Mouse (Mus musculus) adrenal gland, adult 2 months (tissue): ENCODE results near the gene Lrba. TPM values are rescaled to one million over a fixed set of nuclear protein-coding genes. Genes with fewer than 3 reads are reported as not detected.

Source experiments
- DNase-seq: peaks from one replicate; pipeline ENCODE4 v3.0.0; 2021
- polyA plus RNA-seq: library from polyadenylated mRNA; depleted of rRNA; stranded (reverse); fragments of >200 nt; gene quantifications from 2 replicates; pipeline ENCODE4 v1.2.3, GENCODE M21; 2012; rRNA removed
- total RNA-seq, 2 experiments: library from RNA; stranded (reverse); gene quantifications; 2 replicates each; pipeline ENCODE4 v1.2.3; 2021

Lrba gene
- total and polyA plus RNA-seq, 3 experiments, result 11.0 to 36.4 (median 28.6) TPM

DNA sequence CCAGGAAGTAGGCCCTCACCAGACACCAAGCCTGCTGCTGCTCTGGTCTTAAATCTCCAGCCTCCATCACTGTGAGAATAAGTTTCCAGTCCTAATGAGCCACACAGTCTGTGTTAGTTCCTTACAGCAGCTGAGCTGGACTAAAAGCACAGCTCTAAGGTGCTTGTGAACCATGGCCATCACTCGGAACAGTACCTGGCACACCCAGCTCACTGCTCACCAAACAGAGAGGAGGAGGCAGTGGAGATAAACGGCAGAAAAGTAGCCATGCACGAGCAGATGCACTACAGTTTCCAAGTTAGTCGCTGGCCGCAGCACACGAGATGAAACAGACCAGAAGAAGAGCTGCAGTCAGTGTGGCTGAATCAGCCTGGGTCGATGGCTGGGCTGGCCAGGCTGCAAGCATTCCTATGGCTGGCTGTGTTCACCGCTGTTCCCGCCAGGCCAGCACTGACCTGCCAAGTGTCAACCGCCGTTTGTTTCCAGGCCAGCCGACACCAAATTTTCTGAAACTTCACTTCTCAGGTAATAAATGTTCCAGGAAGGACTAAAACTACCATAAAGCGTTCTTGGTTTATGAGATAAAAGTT, 573.5 kb downstream of the Lrba start:
- no peak for DNase-seq

DNA sequence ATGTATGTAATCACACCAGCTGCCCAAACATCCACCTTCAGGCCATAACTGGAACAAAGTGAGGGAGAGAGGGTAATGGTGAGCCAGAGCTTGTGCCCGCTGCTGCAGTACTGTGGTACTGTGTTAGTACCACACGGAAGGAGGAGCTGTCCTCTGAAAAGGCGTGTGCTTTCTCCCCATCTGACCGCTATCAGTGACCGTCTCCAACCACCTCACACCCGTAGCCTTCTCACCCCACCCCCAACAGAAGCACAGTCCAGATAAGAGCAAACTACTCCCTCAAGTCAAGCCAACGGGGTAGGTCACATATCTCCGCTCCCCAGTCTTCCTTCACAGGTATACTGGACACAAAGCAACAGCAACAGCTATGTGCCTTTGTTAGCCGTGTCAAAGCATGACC, 574.6 kb downstream of the Lrba start:
- DNase-seq, result no peak

DNA sequence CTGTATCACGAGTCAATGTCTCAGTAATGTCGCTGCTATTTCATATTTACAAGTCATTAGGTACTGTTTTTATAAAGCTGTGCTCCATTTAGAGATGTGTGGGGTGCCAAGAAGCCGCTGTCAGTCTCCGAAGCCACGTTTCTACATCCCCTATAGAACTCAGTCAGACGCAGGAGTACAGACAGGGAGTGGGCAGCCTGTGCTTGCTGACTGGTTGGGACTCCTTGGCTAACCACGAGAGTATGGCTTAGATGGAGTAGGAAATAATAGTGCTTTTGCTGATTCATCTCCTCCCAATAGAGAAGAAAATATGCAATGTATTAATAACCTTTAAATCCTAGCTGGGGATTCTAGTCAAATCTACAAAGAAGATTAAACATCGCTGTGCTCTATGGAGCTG, 576.4 kb downstream of the Lrba start:
- no peak for DNase-seq

DNA sequence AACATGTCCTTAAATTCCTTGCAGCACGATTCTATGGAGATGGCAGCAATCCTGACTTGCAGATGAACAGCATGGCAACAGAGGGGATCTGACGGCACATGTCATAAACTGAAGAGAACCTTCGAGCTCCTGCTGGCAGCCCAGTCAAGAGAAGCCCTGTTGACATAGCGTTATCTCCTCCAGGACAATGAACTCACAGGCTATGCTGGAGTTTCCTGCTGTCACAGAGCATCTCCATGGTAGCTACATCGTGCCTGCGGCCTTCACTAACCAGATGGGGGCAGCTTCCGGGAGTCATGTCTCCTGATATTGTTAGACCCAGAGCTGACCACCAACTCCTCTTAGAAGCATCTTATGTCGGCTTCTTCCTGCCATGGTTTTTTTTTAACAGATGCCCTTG, 578.3 kb downstream of the Lrba start:
- no peak for DNase-seq

- DNase-seq, result no peak
These were observed 579.8 kb downstream of the Lrba start for GRCm38 (mm10) chr3:86804265-86804664.

- no peak for DNase-seq
These were observed 582.4 kb downstream of the Lrba start for GRCm38 (mm10) chr3:86806834-86807233.

DNA sequence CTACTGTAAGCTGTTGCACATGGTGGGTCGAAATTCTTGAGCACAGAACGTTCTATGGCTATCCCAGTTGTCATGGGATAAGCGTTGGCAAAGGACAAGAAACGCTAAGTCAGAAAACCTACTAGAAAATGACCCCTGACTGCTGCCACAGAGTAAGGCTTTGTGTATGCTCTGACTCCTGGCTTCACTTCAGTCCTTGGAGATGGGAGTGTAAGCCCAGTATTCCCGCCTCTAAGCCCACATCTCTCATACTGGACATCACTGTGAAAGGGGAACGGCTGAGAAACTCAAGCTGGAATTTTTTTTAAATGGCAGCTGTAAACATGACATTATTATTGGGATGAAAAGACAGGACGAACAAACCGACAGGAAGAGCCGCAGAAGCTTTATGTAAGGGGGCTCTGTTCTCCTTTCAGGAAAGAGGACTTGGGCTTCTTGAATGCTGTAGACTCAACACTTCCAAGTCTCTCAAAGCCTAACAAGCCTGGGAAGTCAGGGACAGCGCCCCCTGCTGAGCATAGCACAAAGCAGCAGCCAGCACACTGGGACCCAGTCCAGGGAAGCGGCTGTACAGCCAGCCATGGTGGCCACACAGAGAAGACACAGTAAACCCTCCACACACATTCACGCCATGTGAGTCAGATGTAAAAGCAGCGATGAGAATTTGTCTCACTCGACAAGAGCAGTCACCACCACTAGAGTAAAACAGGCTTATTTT, 583.4 kb downstream of the Lrba start:
- peak; percentile 22 for DNase-seq

- no peak for DNase-seq
These were observed 584.7 kb downstream of the Lrba start for GRCm38 (mm10) chr3:86809199-86809598.

- DNase-seq, result no peak
These were observed 585.2 kb downstream of the Lrba start for GRCm38 (mm10) chr3:86809646-86810045.

DNA sequence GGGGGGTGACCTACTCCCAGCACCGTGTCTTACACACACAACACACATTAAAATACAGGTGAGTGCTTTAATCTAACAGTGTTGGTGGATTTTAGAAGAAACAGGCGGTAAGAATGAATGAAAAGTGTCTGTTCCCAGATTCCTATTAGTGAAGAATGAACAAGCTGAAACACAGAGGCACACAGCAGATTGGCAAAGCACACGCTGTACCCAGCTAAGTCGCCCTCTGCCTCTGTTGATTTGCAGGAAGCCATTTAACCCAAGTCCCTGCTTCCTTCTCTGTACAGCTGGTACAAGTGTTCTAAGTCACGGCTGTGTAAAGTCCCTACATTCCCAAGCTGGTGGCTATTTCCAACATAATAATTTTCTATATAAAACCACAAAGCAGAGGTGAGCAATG, 586.4 kb downstream of the Lrba start:
- no peak for DNase-seq

DNA sequence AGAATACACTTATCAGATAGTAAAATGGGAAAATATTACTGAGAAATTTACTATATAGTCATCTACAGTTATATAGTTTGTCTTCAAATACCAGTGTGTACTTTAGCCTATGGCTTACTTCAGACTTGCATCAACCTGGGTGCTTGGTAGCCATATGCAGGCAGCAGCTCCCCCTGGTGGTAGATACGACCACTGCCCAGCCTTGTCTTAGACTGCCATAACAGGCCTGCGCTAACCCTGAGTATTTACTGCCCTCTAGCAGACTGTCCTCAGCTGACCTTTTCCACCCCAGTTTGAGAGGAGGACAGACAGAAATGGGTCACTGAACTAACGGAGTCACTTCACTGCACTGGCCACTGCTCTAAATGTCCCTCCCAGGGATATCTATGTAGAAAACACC, 588.2 kb downstream of the Lrba start:
- DNase-seq, result peak; percentile 90

DNA sequence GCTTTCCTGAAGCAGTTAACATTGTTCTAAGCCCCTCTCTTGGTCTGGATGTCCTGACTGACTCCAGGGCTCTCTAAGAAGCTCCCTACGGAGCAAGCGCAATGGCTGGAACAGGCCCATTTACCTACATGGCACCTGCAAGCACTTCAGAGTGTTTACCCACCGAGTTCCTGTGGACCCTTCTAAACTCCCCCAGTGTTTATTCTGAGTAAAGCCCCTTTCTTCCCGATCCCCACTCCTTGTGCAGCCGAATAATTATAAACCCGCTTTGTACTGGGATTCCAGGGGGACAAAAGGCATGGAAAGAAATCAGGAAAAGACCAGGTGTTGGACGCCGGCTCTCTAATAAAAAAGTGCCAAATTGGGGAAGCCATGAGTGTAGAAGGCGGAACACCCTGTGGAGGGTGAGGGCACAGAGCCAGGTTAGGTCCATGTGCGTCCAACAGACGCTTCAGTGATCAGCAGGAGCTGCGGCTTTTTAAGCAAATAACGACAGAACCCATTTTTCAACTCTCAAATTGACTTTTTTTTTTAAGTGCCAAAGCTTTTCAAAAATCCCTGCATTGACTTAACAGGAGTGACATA, 593.6 kb downstream of the Lrba start:
- DNase-seq, result no peak

- DNase-seq, result no peak
These were observed 594.9 kb downstream of the Lrba start for GRCm38 (mm10) chr3:86819372-86819771.

DNA sequence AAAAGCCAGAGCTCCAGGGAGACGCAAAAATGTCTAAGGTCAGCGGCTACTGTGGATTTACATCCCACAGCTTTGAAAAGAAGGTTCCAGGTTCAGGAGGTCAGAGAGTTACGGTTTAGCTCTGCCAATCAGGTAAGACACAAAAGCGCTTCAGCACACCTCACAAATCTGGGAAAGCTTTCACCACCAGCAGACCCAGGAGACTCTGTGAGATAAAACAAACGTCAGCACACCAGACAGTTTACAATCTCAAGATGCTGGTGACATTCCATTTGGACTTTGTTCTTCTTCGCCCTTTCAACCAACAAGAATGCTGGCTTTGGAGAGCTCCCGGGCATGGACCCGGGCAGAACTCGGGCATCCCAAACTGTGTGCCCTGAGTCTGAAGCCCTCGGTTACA, 595.9 kb downstream of the Lrba start:
- no peak for DNase-seq

DNA sequence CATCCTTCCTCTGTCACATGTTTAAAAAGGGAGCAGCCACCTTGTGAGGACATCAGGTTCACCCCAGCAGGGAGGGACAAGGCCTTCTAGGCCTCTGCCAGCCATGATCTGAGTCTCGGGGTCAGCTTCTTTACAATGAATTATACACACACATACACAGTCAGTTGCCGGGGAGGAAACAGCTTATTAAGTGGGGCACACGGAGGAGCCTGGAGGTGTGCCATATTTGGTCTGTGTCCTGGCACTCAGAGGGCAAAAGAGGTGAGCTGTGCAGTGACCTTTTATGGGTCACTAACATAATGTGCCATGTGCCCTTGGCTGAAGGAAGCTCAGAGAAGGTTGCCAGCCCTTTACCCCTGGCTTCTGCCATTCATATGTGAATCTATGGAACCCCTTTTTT, 596.9 kb downstream of the Lrba start:
- DNase-seq, result no peak

GRCm38 (mm10) chr3:86827506-86827905, 603.0 kb downstream of the Lrba start:
- no peak for DNase-seq

GRCm38 (mm10) chr3:86832115-86832514, 607.6 kb downstream of the Lrba start:
- no peak for DNase-seq

Other genes with a start within 250 kb of the Lrba start
- gene Prss48, start 222.2 kb upstream of the Lrba start, total RNA-seq, result not detected
- not detected in 2 replicates for gene Prss48, start 222.2 kb upstream of the Lrba start, polyA plus RNA-seq
- 100 to 1,000 TPM; 728 to 830 TPM for gene Rps3a1, start 82.0 kb upstream of the Lrba start, total RNA-seq
- gene Rps3a1, start 82.0 kb upstream of the Lrba start, polyA plus RNA-seq, result 12.6 and 17.1 TPM in 2 replicates